Mouse (Mus musculus) liver, postnatal 0 days (tissue): ENCODE results near the gene Hist1h2bf.

Source experiments
- CTCF ChIP-seq: sonication (generic); IDR thresholded peaks from 2 replicates; pipeline ENCODE4 v1.5.1; 2016; ENCODE audit warnings: antibody characterized with exemption, low read depth
- EP300 ChIP-seq: IDR thresholded peaks from 2 replicates; pipeline ENCODE4 v1.6.1; 2016; ENCODE audit warnings: antibody characterized with exemption, low read depth, mild to moderate bottlenecking

- TF ChIP-seq CTCF, result no peak
- TF ChIP-seq EP300, result no peak
Observed at GRCm38 (mm10) chr13:23556906-23557305, 17.1 kb downstream of the Hist1h2bf start.
